Mouse (Mus musculus) gastrocnemius, adult 18-20 months (tissue): ENCODE data around the gene Hvcn1. TPM values are rescaled to one million over a fixed set of nuclear protein-coding genes. Genes with fewer than 3 reads are reported as not detected.
"Not testable (repeated sequence)": the region's sequence is repeated elsewhere in the genome, so short reads cannot be mapped to it uniquely, and the experiment has no call there.

ENCODE experiments used
- DNase-seq: peaks from one replicate; pipeline ENCODE4 v3.0.0; 2021; ENCODE audit warnings: low spot score
- total RNA-seq, 2 experiments: library from RNA; stranded (reverse); gene quantifications; 2 replicates each; pipeline ENCODE4 v1.2.3; 2021

Gene Hvcn1
- total RNA-seq, 2 experiments from 2014 or later: 0.80 to 1.2 TPM

DNA sequence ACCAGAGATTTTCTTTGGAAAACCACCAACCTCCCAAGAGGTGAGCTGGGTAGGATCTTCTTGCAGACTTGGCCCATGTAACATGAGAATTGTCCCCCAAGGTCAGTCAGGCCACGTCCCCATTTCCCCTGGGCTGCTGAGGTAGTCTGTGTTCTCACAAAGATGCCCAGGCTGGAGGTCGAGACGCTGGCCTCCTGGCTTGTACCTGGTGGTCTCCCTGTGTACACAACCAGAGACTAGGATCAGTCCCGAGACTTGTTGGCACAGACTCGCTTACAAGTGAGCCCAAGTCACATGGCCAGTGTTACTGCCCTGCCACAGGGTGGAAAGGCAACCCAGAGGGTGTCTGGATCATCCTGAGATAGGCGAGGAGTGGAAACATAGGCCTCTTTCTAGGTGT is 4.7 kb upstream of the Hvcn1 start:
- no peak for DNase-seq

- DNase-seq: no peak
Measured at GRCm38 (mm10) chr5:122204180-122204579, 2.4 kb upstream of the Hvcn1 start.

- DNase-seq: no peak
Measured at GRCm38 (mm10) chr5:122208909-122209308, 2.3 kb downstream of the Hvcn1 start.

DNA sequence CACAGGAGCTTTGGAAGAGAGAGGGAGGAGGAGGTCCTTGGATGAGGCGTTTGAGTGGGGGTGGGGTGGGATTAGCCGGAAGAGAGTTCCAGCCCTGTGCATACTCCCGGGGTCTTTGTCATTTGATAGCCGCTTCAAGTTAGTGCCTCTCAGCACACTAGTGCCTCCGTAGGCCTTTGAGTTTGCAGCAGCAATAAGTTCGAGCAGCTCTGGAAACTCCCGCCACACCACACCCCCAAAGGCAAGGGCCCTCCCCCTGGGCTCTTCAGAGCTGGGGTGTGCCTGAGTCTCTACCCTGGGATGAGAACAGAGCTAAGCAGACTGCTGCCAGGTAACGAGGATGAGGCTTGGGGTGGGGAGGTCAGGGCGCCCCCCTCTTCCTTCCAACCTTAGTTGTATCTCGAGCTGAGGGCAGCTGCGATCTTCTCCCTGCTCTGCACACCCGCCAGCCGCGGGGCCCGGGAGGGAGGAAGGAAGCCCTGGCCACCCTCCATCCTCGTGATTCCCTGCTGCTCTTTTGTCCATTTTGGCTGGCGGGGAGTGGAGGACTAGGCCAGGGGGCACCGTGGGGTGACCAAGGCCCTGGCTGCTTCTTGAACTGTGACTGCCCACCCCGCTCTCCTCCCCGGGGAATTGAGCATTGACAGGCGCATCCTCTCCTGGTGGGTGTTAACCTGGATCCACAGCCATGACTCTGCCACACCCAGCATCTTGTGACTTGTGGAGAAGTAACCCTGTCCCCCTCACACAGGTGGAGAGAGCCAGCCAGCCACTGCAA is 3.2 kb downstream of the Hvcn1 start:
- peak; percentile 44 for DNase-seq

- DNase-seq: no peak
Measured at GRCm38 (mm10) chr5:122210890-122211289, 4.3 kb downstream of the Hvcn1 start.

DNA sequence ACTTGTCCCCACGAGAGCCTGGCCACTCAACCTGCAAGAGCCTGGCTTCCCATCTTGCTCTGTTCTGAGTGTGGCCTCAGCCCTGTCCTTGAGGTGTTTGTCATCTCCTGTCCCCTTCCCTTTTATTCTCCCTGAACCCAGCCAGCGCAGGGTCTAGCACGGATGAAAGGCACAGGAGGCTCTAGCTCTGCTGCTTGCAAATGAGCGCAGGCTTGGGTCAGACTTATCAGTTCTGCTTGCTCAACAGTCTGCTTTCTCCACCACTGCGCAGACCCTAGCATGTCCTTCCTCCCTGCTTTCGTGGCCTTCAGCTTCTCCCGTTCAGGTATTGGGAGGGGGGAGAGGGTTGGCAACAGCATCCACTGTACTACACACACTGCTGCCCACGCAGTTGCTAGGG is 5.5 kb downstream of the Hvcn1 start:
- no peak for DNase-seq

DNA sequence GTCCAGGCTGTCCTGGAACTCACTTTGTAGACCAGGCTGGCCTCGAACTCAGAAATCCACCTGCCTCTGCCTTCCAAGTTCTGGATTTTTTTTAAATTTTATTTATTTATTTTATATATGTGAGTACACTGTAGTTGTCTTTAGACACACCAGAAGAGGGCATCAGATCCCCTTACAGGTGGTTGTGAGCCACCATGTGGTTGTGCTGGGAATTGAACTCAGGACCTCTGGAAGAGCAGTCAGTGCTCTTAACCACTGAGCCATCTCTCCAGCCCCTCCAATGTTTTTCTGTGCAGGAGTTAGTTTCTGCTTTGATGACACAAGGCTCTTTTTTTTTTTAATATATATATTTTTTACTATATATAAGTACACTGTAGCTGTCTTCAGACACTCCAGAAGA is 6.2 kb downstream of the Hvcn1 start:
- DNase-seq: not testable (repeated sequence)

DNA sequence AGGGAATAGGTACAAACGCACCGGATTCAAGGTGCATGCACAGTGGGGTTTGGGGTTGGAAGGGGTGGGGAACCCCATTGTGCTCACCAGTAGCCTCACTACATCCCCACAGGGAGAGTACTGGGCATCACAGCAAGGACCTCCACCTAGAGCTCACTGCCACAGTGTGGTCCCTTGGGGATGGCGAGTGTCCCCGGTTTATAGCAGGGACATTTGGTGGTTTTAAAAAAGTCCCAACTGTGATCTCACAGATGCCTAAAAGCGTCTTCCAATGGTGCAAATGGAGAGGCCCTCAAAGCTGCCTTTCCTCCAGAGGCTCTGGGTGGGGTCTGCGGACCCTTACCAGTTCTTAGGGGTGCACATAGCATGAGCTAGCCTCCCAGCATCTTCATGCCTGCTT is 7.3 kb downstream of the Hvcn1 start:
- DNase-seq: no peak

DNA sequence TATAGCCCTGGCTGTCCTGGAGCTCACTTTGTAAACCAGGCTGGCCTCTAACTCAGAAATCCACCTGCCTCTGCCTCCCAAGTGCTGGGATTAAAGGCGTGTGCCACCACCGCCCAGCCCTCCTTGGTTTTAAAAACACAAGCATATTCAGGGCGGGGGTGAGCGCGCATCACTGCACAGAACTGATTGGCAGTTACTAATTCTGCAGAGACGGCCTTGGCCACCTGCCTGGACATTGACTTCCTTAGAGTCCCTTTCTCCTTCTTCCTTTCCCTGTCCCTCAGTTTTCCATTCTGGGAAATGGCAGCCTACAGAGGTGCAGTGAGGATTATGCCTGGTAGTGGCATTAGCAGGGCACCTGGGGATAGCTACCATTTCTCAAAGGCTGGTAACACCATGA is 11.0 kb downstream of the Hvcn1 start:
- DNase-seq: no peak

- no peak for DNase-seq
Measured at GRCm38 (mm10) chr5:122218109-122218905, 11.7 kb downstream of the Hvcn1 start.

DNA sequence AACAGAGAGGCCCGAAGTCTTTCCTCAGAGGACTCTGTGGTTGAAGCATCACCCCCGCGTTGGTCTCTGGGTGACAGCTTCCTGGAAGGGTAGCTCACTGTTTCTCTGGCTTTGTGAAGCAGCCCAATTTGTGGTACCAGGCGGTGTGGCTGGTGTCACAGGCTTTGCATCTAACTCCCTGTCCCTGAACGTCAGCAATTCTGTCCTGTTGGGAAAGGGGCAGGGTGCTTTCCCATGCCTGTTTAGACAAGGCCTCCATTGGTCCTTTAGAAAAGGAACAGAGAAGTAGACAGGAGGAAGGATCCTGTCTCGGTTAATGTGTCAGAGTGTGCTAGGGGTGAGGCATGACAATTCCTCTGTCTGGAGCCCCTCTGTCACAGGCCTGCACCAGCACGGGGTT is 12.3 kb downstream of the Hvcn1 start:
- DNase-seq: no peak

DNA sequence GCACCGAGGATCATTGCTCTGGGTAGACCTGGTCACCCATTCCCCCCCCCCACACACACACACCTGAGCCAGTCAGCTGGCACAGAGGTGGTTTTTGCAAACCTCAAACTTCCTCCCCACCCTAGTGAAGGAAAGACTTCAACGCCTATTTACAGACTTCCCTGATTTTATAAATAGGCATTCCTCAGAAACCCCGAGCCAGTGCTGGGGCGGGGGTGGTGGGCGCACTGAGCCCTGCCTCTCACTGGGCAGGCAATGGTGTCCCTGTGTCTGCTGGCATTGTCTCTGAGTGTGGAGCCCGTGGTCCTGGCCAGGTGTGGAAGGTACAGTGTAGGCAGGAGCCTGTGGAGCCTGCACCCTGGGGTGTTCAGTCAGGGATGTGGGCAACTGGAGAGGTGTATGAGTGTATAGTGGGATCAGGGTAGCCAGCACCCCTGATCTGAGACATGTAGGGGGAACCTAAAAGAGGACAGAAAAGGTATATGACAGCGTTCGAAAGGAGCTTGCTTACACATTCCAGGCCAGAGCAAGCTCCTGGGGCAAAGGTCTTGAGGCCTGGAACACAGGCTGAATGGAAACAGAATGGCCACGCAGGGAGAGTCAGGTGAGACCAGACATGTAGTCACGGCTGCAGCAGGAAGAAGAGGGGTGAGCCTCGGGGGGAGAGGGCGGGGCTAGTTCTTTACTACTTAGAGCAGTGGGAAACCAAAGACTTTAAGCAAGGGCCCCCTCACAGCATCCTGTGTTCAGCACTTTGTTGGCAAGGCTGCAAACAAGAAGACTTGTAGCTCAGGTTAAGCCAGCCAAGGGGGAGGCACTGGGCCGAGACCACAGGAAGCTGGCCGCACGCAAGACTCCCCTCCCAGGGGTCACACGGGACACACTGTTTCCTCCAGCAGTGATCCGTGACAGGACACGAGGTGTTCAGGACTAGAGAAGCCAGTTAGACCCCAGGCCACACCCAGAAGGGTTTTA is 13.3 kb downstream of the Hvcn1 start:
- no peak for DNase-seq

DNA sequence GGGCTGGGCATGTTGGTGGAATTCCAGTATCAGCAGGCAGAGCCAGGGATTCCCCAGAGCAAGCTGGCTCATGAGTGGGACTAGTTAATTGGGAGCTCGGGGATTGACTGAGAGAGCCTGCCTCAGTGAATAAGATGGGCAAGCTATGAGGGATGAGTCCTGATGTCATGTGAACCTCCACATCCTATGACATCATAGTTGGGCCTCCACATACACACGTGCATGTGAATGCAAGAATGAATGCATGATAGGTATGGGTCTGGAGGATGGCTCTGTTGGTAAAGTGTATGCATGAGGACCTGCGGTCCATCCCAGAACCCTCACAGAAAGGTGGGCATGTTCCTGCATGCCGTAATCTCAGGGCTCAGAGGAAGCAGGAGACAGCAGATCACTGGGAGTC is 14.5 kb downstream of the Hvcn1 start:
- DNase-seq: no peak

DNA sequence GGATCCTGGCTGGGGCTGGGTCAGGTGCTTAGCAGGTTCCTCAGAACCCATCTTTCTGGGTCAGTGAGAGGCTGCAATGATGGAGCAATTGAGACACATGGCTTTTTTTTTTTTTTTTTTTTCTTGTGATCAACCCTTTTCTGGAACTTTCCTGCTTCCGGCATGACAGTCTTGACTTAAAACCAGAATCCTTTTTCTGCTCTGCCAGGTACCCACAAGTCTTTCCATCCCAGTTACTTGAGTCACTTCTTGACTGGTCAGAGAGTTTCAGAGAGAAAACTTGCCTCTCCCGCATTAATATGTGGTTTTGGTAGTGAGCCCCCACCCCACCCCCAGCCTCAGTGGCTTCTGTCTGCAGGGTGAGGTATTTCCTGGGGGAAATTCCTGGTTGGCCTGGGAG is 17.7 kb downstream of the Hvcn1 start:
- DNase-seq: no peak

DNA sequence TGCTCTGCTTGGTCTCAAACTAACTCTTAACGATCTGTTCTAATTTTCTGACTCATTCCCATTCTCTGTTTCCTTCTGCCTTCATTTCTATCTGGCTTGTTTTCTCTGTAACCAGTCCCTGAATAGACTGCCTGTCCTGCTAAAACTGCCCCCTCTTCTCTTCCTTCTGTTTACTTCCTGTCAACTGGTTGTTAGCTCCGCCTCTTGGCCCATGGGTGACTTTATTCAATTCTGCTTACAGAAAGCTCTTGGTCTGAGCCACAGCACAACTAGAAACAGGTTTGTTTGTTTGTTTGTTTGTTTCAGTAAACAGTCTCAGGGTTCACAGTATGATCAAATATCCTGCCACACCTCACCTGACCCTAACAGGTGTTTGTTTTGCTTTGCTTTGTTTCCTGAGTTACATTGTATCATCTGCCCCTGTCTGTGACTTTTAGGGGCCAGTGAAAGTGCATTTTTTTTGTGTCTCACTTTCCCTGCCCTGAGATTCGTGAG is 21.7 kb downstream of the Hvcn1 start:
- no peak for DNase-seq

DNA sequence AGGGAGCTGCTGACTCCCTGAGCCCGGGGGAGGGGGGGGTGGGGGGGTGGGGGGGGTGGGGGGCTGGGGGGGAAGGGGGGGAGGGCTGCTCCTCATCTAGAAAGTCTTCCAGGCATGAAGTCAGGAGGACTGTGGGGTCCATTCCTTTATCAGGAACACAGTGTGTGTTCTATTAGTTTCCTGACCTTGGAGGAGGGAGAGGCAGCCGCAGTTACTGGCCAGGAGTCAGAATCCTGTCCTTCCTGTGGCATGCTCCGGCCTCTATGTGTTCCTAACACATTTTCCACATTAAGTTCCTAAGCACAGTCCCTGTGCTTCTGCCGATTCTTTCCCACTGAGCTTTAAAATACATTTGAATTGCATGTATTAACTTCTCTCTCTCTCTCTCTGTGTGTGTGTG is 22.2 kb downstream of the Hvcn1 start:
- no peak for DNase-seq

GRCm38 (mm10) chr5:122230816-122231215 is 24.2 kb downstream of the Hvcn1 start:
- DNase-seq: no peak

- DNase-seq: no peak
Measured at GRCm38 (mm10) chr5:122231431-122231830, 24.8 kb downstream of the Hvcn1 start.

- no peak for DNase-seq
Measured at GRCm38 (mm10) chr5:122232004-122232403, 25.4 kb downstream of the Hvcn1 start.

- DNase-seq: no peak
Measured at GRCm38 (mm10) chr5:122233077-122233581, 26.5 kb downstream of the Hvcn1 start.

- DNase-seq: peak; percentile 15
Measured at GRCm38 (mm10) chr5:122233695-122234094, 27.1 kb downstream of the Hvcn1 start.
